Mouse (Mus musculus) A20 (cell line): ENCODE measurements around the gene Zfp697.

Experiments
- DNase-seq: peaks from one replicate; pipeline ENCODE4 v3.0.0-alpha.2; 2011; ENCODE audit warnings: low read depth, low spot score

Zfp697 gene

DNA sequence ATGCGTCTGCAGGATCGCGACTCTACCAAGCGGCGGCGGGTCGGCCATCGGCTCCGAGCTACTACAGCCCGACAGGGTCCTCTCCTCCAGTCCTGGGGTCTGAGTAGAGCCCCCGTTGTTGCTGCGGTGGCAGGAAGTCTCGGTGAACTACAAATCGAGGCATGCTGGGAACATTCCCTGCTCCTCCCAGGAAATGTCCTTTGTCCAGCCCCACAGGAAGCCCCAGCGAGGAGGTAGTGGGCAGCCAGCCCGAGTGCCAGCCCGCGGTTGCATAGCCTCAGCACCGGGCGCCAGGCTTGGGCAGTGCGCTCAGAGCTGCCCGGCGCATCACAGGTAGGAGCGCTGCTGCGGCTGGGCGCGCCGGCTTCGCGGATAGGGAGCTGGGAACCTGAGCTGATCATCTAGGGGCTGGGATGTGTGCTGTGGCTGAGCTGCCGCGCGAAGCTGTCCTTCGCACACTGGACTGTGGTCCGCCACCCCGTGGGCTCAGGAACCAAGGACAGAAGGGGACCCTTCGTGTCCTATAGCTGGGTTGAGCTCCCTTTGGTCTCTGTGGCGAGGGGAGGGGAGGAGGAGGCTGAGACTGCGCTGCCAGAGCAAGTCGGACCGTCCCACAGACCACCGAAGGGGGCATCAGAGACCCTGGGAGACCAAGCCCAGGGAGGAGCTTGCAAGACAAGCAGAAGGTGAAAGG is at the start of gene Zfp697:
TSS of gene Zfp697 (plus strand) at position 216 of the 694 bp plus-strand sequence.
- DNase-seq = no peak

DNA sequence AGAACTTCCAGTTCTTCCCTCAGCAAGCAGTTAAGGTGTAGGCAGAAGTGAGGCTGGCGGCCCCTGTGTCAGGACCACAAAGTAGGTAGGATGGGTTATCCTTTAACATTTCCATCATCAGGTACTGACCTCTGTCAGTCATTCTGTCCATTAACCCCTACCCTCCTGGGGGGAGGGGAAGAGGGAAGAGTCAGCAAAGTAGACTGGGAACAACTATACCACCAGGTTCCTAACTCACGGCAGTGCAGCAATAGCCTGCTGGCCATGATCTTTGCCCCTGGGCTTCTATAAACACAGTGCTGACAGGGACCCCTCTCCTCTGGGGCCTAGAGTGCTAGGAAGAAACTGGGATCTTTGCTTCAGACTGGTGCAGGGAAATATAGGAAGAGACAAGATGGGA is 48.3 kb upstream of the Zfp697 start:
- DNase-seq = no peak

DNA sequence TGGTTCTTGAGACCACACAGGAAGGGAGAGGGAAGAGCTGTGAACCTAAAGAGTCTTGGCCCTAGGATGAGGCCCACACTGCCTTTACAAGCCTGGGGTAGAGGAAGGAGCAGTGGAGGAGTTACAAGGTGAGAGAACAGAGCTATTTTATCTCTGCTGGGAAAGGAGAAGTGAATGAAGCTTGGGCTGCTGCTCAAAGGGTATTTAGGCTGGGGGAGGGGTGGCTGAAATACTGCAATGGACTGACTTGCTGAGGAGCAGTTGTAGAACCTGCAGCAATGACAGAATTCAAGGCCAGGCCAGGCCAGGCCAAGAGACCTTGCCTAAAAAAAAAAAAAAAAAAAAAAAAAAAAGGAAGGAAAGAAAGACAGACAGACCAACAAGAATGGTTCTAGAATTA is 46.9 kb upstream of the Zfp697 start:
- peak; percentile 55 for DNase-seq

DNA sequence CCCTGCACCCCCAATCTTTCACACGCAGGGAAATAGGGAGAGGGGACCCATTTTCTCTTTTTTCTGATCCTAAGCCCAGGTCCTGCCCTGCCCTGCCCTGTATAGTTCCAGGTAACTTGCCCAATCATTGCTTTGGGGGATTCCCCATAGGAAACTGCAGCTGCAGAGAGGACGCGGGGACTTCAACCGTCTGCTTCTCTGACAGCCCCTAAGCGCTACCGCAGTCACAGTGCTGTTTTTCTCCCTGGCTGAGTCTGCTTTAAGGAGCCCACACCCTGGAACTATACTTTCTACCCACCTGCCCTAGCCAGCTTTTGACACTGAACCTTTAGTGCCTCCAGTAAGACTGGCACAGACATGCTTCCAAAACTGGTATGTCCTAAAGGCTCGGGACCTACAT is 46.4 kb upstream of the Zfp697 start:
- peak; percentile 88 for DNase-seq

DNA sequence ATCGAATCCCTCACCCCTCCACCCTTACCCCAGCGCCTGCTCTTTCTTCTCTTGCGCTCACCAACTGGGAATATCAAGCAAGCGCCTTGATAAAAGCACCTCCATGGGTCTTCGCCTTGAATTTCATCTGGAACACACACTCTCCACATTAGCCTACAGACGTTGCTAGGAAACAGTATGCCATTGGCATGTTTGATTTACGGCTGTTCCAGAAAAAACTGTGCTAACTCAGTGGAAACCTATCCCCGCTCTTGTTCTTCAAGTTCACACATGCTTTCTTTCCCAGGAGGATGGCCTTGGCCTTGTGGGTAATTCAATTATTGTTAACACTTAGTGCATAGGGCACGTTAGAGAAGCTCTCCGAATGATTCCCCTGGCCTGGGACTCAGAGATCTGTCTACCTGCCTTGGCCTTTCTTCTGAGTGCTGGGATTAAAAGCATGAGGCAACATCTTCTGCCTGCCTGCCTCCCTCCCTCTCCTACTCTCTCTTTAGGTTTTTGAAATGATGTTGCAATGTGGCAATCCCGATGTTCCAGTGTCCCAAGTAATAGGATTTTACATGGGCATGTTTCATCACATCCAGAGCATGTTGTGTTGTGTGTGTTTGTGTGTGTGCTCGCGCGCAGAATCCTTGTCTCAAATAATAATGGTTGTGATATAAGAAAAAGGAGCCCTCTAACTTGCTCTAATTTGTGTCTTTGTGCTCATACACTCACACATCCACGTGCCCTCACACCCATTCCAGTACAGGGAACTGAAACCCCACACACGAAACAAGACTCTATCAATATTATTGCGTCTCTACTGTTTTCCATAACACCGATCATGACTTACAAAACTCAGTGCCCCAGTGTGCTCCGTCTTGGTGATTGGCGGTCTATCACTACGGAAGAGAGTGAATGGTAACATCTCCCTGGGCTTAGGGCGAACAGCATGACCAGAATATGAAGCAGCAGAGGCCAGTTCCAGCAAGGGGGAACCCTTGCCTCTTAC is 45.3 kb upstream of the Zfp697 start:
- DNase-seq = peak; percentile 87

DNA sequence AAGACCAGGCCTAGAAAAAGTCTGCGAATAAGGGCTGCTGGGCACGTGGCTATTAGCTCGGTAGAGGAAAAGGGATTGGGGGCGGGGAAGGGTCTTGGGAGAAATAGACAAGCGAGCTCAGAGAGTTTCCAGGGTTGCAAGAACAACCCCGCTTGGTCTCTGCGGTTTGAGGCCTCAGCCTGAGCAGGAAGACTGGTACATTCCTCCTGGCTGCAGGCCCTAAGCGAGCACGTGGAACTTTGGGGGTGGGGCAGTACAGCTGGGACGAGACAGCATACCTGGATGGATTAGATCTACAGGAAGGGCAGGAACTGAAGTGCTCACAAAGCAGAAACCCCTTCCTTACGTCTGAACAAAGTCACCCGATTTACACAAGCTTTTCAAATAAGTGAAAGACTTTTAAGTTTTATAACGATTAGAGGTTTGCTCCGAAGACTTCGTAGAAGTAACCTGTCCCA is 43.6 kb upstream of the Zfp697 start:
- DNase-seq = peak; percentile 72

DNA sequence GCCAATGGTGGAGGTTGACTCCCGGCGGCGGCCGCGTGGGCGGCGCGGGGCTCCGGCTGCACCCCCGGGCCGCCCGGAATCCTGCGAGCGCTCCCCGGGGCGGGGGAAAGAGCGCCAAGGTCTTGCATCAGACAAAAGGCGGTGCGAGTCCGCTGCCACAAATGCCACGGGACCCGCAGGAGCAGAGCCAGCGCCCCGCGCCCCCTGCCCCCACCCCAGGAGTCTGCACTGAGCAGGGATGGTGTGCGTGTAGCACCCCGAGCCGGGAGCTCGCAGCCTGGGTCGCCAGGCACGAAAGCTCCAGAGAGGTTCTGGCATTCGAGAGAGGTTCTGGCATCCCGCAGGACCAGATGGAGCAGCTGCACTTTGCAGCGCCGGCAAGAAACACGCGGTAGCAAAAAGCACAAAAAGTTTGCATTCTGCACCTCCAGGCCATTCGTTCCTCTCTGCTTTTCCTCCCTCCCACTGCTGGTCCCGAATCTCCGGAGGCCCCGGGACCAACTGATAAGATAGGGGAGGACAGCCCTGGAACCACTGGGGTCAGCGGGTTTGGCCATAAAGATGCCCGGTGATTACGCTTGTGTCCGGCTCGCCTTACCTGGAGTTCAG is 43.1 kb upstream of the Zfp697 start:
- DNase-seq = peak; percentile 62

DNA sequence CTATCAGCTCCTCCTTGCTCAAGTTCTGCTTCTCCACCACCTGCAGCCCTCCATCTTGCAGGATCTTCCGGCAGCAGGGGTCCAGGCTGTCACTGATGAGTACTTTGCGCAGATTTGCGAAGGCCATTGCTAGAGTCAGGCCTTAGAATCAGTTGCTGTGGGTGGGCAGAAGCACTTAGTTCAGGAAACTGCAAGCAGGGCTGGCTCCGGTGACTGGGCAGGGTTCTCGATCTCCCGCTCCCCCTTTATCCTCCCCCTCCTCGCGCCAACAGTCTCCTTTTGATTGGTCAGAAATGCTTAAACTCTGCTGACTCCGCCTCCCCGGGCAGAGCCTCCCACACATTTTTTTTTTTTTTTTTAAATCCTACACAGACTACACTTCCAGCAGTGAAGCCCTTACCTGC is 42.6 kb upstream of the Zfp697 start, which contains the start of gene Phgdh:
TSS of gene Phgdh (minus strand) at position 285 of the 404 bp plus-strand sequence.
- DNase-seq = peak; percentile 95

DNA sequence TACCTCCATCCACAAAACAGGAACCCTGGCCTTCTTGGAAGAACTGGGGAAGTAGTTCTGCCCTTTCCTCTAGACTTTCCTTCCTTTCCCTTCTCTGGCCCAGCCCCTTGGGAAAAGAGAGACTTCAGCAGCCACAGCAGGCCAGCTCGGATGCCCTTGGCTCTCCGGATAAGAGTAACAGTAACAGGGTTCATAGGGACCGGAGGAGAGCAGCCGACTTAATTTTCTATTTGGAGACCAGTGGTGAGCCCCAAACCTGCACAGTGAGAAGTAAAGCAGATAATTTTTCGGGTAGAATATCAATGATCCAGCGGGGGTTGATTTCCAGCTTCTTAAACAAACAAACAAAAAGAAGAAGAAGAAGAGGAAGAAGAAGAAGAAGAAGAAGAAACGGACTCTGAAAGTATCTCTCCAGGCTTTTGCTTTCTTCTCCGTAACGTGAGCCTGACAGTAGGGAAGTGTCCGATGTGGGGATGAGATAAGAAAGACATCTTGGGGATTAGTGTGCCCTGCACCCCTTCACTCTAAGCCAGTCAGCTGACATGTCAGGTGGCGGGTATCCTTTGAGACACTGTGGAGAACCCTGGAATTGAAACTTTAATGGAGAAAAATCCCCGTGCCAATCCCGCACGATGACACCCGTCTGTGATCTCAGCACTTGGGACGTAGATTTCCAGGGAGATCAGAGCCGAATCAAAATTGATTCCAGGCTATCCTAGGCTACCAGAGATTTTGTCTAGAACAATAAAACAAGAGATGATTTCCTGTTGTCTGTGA is 41.3 kb upstream of the Zfp697 start:
- DNase-seq = no peak

DNA sequence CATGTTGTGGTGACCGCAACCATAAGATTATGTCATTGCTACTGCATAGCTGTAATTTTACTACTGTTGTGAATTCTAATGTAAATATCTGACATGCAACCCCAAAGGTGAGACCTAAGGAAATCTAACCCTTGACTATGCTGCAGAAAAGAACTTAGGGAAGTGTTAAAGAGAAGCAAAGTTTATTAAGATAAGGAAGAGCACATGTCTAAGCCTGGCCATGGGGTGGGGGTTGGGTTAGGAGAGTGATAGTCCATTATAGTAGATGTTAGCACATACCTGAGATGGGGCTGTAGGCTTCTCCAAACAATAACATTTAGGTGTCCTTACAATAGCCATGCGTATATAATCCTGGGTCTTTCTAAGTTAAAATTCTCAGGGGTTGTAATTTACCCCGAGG is 39.0 kb upstream of the Zfp697 start:
- DNase-seq = no peak

DNA sequence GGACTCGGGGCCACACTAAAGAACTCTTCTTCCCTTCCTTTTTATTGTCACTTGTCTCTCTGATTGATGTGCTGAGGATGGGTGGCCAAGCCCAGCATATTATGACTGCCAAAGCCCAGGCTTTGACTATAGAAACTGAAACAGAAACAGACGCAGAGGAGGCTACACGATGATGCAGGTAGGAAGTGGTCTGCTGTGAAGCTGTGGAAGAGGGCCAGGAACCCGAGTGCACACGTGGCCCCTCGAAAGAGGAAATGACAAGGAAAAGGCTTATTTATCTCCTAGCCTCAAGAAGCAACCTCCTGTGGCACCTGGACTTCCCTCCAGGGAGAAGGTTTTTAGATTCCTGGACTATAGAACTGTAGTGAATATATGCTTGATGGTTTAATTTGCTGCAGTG is 34.2 kb upstream of the Zfp697 start:
- peak; percentile 84 for DNase-seq

DNA sequence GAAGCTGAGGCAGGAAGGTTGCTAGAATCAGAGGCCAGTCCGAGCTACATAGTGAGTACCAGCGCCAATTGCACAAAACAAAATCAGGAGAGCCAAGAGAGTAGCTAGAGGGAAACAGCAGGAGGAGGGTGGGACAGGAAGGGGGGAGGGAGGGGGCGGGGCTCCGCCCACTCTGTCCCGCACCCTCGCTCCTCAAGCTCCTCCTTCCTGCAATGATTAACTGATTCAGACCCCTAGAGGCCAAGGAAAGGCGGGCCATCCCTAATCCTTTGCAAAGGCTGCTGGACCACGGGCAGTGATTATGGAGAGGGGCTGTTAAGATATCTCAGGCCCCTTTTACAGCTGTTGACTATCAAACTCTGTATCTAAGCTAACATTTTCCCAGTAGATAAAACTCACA is 33.6 kb upstream of the Zfp697 start:
- DNase-seq = peak; percentile 78

DNA sequence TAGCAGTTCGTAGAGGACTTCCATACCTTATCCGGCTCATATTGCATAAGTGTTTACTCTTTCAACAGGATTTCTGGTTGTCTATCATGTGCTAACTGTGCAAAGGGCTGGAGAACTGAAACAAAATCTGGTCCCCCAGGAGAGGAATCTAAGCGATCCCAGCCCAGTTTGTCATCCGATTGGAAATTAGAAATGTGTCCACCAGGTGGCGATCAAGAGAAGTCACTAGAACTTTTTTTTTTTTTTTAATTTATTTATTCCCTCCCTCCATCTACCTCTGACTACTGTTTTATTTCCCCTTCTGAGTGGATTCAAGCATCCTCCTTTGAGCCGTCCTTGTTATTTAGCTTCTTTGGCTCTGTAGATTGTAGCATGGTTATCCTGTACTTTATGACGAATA is 28.4 kb upstream of the Zfp697 start:
- DNase-seq = peak; percentile 58

DNA sequence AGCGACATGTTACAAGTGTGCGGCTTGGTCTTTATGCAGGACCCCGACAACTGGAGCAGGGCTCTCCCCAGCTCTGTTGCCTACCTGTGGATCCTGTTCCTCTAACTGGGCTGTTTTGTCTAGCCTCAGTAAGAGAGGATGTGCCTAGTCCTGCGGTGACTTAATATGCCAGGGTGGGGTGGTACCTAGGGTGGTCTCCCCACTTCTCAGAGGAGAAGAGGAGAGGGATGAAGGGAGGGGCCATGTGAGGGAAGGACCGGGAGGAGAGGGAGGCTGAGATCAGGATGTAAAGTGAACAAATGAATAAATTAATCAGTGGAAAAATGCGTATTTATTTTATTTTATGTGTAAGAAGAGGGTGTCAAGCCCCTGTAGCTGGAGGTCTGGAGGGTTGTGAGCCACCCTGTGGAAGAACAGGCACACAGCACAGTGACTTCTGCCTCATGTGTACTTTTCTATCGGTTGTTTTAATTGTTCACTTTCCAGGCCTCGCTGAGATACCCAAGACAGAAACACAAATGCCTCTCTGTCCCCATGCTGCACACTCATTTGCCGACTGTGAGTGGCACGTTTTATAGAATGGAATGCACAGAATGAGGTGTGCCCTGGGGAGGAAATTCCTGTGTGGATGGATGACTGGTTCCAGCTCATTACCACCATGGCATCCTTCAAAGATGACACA is 26.8 kb upstream of the Zfp697 start:
- no peak for DNase-seq

DNA sequence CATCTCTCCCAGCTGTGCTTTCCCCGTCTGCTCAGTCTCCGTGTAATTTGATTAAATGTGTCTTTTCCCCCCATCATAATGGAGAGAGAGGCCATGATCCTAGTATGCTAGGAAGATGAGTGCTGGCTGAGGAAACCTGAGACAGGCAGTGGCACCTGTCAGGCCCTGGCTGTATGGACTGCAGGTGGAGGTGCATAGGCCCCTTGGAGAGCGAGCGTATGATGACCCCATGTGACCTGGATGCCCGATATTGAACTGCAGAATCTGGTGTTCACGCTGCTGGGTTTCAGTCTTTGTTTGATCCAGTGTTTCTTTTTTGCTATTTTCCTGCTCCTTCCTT is 26.3 kb upstream of the Zfp697 start:
- no peak for DNase-seq

DNA sequence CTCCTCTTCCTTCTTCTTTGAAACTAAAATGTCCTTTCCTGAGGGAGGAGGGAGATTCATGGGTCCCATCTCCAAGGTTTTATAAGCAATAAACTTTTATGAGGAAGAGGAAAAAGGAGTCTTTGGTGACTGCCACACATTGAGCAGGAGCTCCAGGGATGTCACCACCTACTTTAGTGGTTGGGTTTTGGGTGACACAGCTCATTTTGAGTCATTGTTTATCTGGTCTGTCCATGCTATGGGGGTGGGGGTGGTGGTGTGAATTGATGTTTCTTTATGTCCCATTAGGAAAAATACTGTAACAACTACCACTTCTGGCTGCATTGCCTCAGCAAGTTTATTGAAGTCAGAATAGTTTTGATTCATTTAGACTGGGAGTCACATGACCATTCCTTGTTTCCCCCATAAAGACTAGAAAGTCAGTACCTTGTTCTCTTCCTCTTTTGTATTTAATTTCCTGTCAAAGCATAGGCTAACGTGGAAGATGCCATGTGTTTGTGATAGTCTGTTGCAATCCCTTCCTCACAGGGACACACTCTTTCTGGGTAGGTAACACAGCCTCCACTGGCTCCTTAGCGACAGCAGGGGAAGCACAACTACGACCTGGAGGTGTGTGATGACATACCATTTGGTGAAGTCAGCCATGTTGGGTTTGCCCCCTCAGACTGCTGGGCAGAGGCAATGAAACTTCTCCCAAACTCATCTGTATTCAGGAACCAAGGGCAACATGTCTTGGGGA is 25.5 kb upstream of the Zfp697 start:
- DNase-seq = no peak

DNA sequence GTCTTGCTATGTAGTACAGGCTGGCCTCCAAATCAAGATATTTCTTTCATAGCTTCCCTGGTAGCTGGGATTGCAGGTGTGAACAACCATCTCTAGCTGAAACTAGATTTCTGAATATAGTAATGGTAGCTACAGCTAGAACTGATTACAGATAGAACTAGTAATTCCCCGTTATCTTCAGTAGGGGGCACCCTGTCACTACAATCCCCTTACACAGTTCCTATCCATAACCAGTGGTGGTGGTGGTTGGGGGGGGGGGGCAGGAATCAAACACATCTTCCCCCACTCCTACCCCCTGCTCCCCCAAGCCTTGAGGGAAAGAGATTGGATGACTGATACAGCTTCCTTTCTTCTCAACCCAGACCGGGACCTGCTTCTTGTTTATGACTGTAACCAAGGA is 19.5 kb upstream of the Zfp697 start:
- peak; percentile 66 for DNase-seq

DNA sequence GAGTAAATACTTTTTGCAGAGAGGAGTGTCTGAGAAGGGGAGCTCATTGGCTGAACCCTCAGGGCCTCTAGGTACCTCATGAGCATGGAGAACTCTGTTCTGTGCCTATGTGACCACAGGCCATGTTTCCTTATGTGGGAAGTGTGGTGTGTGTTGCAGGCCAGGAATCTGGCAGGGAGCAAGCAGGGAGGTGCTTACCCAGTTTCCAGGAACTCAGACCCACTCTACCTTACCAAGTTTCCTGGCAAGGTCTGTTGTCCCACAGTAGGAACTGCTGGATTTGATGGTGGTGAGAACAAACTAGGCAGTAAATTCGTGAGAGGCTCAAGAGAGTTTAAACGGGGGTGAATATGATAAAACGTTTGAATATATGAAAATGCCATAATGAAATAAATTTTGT is 16.2 kb upstream of the Zfp697 start:
- DNase-seq = no peak

DNA sequence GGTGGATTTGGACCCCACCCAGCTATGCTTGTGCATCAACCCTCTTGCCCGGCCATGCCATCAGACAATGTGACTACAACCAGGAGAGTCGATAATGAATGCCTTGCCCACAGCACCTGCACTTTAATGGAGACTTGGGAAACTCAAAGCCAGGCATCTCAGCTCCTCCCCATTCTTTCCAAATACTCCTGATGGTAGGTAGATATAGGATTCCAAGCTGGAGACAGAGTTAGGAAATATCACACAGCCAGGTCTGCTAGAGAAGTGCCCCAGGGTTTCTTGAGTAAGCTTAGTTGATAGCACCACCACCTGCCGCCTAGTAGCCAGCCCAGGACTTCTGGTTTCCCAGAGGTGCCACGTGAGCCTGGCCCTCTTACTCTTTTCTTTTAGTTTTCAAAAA is 15.4 kb upstream of the Zfp697 start:
- no peak for DNase-seq

DNA sequence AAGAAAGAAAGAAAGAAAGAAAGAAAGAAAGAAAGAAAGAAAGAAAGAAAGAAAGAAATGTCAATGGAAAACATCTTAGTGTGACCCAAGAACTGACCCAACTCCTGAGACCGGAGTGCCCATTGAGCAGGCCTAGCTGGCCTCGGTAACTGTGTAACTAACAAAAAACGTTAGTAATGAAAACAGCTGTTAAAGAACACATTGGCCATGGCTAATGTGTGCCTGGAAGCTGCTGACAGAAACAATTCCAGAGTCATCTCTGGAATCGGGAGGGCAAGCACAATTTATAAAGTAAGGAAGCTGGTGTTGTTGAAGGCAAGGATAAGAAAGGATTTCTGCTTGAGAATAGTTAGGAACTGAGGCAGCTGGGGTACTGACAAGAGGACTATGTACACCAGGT is 14.0 kb upstream of the Zfp697 start:
- no peak for DNase-seq
